Mouse (Mus musculus) frontal cortex, postnatal 25 days (tissue): ENCODE results near the gene Top3a.

Experiments used
- DNase-seq, 2 experiments: peaks; one replicate each; pipeline ENCODE4 v3.0.0; 2022; ENCODE audit warnings: low spot score in 2 of 2

Gene Top3a

GRCm38 (mm10) chr11:60774841-60775240 lies 2.3 kb downstream of the Top3a start:
- no peak for DNase-seq

GRCm38 (mm10) chr11:60774158-60774689 lies 2.9 kb downstream of the Top3a start:
- DNase-seq: no peak

GRCm38 (mm10) chr11:60772161-60772560 lies 5.0 kb downstream of the Top3a start:
- DNase-seq: no peak

GRCm38 (mm10) chr11:60770776-60771175 lies 6.4 kb downstream of the Top3a start:
- no peak for DNase-seq

- no peak for DNase-seq
Observed at GRCm38 (mm10) chr11:60769322-60769721, 7.8 kb downstream of the Top3a start.

GRCm38 (mm10) chr11:60766969-60767368 lies 10.2 kb downstream of the Top3a start:
- no peak for DNase-seq

- DNase-seq: no peak
Observed at GRCm38 (mm10) chr11:60761681-60762080, 15.5 kb downstream of the Top3a start.

GRCm38 (mm10) chr11:60755570-60755969 lies 21.6 kb downstream of the Top3a start:
- no peak for DNase-seq

GRCm38 (mm10) chr11:60740321-60740720 lies 36.8 kb downstream of the Top3a start:
- DNase-seq: no peak

GRCm38 (mm10) chr11:60737450-60737849 lies 39.7 kb downstream of the Top3a start:
- DNase-seq: no peak

GRCm38 (mm10) chr11:60736491-60736890 lies 40.7 kb downstream of the Top3a start:
- DNase-seq: no peak

GRCm38 (mm10) chr11:60735191-60735590 lies 42.0 kb downstream of the Top3a start:
- no peak for DNase-seq

GRCm38 (mm10) chr11:60734206-60734605 lies 43.0 kb downstream of the Top3a start:
- DNase-seq: no peak

GRCm38 (mm10) chr11:60731251-60731650 lies 45.9 kb downstream of the Top3a start:
- no peak for DNase-seq

GRCm38 (mm10) chr11:60730169-60730568 lies 47.0 kb downstream of the Top3a start:
- DNase-seq: no peak

GRCm38 (mm10) chr11:60729217-60729641 lies 47.9 kb downstream of the Top3a start:
- no peak for DNase-seq

GRCm38 (mm10) chr11:60728260-60728761 lies 48.9 kb downstream of the Top3a start, which contains the start of gene Mief2:
Gene Mief2, plus strand, starts transcription at chr11:60728398.
- peak; percentile 86 to 90 for DNase-seq

- no peak for DNase-seq
Observed at GRCm38 (mm10) chr11:60727392-60728140, 49.6 kb downstream of the Top3a start.

- peak; percentile 41 to 53 for DNase-seq
Observed at GRCm38 (mm10) chr11:60726601-60727391, 50.4 kb downstream of the Top3a start, which contains the start of gene Flii. Gene Flii, minus strand, starts transcription at chr11:60727263.

GRCm38 (mm10) chr11:60719263-60719662 lies 57.9 kb downstream of the Top3a start:
- DNase-seq: no peak

- DNase-seq: no peak
Observed at GRCm38 (mm10) chr11:60715833-60716232, 61.3 kb downstream of the Top3a start.

GRCm38 (mm10) chr11:60712639-60713255 lies 64.4 kb downstream of the Top3a start:
- no peak for DNase-seq
